Mouse (Mus musculus) thymus, postnatal 36 days (tissue): ENCODE measurements at regions not wholly inside any gene's neighbourhood (a gene's known extent, or its start where the extent isn't known, plus 50 kb on each side); places are given as distances from the start of the nearest gene placed in this dataset.

Source experiments
- DNase-seq, 2 experiments: peaks; one replicate each; pipeline ENCODE4 v3.0.0; 2022; ENCODE audit warnings: mixed read lengths in 2 of 2

- DNase-seq = no peak
These were observed 123.9 kb upstream of the Bmp4 start for GRCm38 (mm10) chr14:46514262-46514932.

GRCm38 (mm10) chr14:46512118-46512517 is 121.6 kb upstream of the Bmp4 start:
- DNase-seq = no peak

- DNase-seq = no peak
These were observed 118.4 kb upstream of the Bmp4 start for GRCm38 (mm10) chr14:46508871-46509270.

- no peak for DNase-seq
These were observed 114.8 kb upstream of the Bmp4 start for GRCm38 (mm10) chr14:46505266-46505665.

GRCm38 (mm10) chr14:46491601-46492000 is 101.1 kb upstream of the Bmp4 start:
- no peak for DNase-seq

GRCm38 (mm10) chr14:46491182-46491581 is 100.7 kb upstream of the Bmp4 start:
- DNase-seq = no peak

GRCm38 (mm10) chr14:46487551-46487950 is 97.1 kb upstream of the Bmp4 start:
- no peak for DNase-seq

GRCm38 (mm10) chr14:46480396-46480795 is 89.9 kb upstream of the Bmp4 start:
- DNase-seq = no peak

- no peak for DNase-seq
These were observed 85.5 kb upstream of the Bmp4 start for GRCm38 (mm10) chr14:46475945-46476344.

- no peak for DNase-seq
These were observed 72.5 kb upstream of the Bmp4 start for GRCm38 (mm10) chr14:46462967-46463366.

- no peak for DNase-seq
These were observed 71.5 kb upstream of the Bmp4 start for GRCm38 (mm10) chr14:46461960-46462359.

- no peak for DNase-seq
These were observed 64.0 kb upstream of the Bmp4 start for GRCm38 (mm10) chr14:46454500-46454899.

GRCm38 (mm10) chr14:46441696-46442095 is 51.2 kb upstream of the Bmp4 start:
- DNase-seq = no peak
